Mouse (Mus musculus) layer of hippocampus, adult 8-10 months (tissue): ENCODE results near the gene Acvr1. TPM values are rescaled to one million over a fixed set of nuclear protein-coding genes. Genes with fewer than 3 reads are reported as not detected.

Experiments used
- DNase-seq, 2 experiments: peaks; one replicate each; pipeline ENCODE4 v3.0.0; 2022; ENCODE audit warnings: low spot score in 2 of 2
- total RNA-seq, 4 experiments: library from RNA; stranded (reverse); gene quantifications; 2 replicates each; pipeline ENCODE4 v1.2.4; 2022

Gene Acvr1
- total RNA-seq, 4 experiments from 2014 or later: 43.1 to 45.5 (median 44.5) TPM

DNA sequence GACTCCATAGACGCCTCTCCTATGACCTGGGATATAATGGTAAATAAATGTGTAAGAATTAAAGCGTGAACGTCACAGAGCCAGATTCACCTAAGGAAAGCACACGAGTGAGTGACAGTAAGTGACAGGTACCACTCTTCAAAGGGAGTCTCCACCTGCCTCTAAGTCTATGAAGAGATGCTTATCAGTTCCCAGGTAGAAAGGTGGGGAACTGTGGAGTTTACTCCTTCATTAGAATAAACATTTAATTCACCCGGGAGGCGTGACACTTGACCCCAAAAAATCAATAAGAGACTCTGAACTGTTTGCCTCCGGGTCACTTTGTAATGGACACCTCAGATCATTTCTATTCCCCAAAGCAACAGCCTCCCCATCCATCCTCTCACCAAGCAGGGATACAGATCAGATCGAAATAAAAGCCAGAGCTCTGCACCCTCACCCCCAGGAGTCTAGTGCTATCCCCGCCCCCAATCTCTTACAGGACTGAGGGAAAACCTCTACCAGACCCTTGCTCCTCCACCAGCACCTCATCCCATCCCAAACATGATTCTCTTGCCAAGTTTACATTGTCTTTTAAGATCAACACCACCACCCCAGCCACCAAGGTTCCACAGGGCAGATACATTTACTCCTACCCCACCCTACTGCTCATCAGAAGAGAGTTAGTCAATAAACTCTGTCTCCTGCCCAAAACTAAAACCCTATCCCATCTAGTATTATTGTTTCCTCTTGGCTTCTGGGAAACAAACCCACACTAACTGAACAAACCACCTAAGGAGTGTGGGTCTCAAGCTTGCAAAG is 9.7 kb downstream of the Acvr1 start:
- no peak for DNase-seq

DNA sequence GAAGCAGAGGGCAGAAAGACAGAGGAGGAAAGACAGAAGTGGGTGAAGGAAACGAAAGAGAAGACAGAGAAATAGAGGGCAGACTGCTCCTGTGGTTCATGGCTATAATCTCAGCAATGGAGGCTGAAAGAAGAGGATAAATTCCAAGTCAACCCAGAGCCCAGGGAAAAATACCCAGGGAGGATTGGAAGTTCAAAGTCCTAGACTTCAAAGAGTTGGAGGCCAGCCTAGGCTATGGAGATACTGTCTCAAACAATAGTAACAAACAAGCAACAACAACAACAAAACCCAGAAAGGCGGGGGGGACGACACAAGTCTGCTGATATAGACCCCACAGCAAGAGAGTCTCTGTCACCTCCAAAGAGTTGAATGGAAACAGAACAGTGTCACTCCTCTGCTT is 14.7 kb downstream of the Acvr1 start:
- DNase-seq: no peak

DNA sequence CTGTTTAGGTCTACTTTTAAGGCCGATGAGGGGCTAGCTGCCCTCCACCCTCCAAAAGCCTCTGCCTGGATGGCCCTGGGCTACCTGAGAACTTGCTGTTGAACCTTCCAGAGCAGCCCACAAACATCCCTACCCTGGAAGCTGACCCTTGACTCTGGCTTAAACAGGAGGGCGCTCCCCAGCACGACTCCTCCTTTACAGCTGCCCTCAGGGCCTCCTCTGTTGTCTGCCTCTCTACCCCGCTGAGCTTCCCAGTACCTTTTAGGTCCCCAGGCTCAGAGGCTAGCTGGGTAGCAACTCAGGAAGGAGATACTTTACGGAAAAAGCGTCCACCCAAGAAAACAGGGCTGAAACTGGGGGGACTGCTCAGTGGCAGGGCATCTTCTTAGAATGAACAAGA is 15.1 kb downstream of the Acvr1 start:
- no peak for DNase-seq

DNA sequence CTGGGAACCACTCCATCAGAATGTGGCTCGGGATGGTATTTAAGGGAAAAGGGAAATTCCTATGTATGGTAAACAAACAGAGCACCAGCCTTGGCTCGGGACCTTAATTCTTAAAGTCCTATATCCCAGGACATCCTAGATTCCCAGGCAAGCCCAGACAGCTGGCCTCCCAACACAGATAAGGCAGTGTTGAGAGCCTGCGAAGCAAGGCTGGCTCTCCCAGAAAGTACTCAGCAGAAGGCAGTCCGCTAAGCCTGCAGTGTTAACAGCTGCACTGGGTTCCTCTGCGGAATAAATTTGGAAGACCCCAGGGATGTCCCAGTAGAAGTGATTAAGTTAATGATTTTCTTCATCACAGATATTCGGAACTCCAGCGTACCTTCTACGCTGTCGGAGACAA is 16.5 kb downstream of the Acvr1 start:
- DNase-seq: no peak

DNA sequence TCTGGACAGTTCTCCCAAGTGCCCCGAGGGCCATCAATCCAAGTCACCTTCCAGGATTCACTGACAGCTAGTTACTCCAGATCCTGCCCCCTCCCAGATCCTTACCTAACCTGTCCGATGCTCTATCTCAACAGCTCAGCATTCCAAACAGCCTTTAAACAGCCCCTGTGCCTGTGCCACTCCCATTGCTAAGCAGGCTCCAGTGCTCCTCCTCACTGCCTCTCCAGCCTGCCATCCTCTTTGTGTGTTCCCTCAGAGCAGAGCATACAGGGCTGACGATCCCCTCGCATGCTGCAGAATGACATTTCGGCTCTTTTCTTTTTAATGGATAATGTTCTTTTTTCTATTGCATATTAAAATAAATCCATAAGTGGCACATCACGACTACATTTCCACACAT is 17.0 kb downstream of the Acvr1 start:
- DNase-seq: no peak

DNA sequence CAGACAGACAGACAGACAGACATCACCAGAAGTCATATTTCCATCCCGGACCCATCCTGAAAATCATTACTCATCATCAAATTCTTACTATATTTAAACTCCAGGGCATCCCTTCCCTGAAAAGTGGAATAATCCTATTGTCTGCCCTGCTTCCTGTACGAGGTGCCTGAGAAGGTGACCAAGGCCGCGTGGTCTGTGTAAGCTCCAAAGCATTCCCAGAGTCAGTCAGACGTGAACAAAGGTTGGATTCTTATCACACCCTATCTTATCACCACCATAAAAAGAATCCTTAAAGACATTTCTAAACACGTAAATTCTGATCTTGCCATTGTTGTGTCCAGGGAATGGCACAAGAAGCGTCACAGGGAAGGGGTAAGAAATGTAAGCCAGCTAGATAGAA is 18.0 kb downstream of the Acvr1 start:
- DNase-seq: no peak

DNA sequence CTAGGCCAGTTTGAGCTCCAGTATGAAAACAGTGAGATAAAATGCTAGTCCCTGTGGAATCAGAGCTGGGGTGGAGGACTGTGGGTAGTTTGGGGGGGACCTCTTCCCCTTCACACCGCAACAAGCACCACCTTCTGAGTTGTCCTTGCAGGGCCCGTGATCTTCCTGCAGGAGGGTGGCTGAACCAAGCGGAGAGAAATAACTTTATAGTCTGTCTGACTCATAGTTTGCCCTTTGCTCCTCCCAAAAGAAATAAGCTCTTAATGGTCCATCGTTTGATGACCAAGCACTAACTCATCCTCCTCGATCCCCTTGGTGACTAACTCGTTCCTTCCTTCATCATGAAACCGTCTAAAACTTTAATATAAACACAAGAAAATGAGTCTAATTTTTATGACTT is 20.7 kb downstream of the Acvr1 start:
- no peak for DNase-seq

DNA sequence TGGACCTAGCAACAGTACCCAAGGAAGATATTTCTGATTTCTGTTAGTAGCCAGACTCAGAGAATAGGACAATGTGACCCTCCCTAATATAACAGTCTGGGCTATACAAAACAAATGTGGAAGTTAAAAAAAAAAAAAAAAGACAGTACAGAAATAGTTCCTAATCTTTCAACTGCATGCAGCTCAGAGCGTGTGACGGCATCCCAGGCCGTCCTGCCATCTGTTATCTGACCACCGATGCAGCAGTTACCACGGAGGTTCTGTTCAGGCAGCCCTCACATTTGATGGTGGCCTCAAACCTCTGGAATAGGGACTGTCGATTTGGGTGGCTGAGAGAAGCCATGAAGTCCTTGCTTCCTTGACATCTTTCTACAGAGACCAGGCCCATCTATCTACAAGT is 22.6 kb downstream of the Acvr1 start:
- no peak for DNase-seq

DNA sequence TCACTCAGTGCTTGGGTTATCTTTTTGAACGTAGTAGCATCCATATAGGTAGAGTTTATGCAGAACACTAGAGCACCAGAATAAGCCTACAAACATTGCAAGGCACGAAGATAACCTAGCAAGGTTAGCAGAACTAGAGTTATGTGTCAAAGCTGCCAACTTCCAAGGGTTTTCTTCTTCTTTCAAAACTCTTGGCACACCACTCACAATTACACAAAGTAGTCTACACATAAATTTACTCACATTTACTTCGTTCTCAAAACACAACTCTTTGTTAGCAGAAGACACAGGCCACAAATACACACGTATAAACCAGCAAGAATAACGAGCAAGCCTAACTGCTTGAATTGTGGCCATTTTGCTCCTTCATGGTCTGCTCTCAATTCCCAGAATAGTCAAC is 23.7 kb downstream of the Acvr1 start:
- no peak for DNase-seq

DNA sequence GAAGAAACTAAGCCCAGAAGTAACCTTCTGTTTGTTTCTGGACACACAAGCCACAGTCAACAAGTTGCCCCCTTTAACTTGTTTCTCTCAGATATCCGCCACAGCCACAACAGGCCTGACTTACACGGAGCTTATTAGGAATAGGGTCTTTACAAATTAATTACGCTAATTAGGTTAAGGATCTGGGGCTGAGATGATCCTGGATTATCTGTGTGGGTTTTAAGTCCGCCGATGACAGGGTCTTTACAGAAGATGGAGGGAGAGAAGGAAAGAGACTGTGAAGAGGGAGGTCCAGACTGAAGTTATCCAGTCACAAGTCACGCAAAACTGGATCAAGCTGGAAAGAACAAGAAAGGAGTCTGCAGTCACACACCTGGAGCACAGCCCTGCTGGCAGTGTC is 28.8 kb downstream of the Acvr1 start:
- DNase-seq: no peak

DNA sequence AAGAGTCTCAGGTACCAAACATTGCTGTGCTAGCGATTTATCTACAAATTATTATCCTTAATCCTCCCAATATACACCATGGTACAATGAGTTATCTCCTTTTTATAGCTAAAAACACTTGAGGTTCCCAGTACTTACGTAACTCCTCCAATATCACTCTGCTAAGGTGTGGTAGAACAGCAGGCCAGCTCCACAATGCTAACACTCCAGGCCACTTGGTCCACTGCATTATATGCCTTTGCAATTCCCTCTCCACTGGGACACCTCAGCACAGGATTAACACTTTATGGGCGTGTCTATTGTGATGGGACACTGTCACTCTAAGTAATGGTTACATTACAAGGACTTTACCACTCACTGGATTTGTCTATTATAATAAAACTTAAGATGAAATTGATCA is 30.2 kb downstream of the Acvr1 start:
- no peak for DNase-seq

DNA sequence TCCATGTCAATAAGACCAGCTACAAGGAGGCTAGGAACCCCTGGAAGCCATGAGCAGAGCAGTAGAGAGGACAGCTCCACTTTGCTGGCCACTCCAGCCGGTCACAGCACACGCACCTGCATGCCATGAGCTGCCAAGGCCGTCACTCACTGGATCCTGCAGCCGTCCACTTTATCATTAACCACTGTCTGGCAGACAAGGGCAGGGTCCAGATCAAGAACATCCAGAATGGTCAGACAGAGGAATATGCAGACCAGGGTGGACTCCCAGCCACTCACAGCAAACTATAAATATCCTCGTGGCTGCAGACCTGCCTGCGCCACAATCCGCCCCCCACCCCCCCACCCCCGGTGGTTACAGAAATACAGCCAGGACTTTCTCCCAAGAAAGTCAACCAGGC is 31.7 kb downstream of the Acvr1 start:
- no peak for DNase-seq

DNA sequence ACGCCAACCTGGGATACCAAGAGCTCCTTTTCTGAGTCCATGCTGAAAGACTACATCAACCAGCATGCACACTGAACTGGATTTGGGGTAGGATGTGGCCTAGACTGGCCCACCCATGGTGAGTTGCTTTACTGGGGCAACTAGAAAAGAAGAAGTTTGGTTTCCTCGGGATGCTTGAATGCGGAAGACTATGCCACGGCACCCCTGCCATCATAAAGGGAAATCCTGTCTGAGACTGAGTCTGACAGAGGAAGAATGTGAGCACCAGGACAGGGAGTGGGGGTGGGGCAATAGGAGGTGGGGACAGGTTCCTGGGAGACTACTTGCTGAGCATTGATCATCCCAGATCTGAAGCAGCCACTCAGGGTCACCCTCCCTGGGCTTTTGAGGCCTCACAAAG is 32.6 kb downstream of the Acvr1 start:
- DNase-seq: no peak

DNA sequence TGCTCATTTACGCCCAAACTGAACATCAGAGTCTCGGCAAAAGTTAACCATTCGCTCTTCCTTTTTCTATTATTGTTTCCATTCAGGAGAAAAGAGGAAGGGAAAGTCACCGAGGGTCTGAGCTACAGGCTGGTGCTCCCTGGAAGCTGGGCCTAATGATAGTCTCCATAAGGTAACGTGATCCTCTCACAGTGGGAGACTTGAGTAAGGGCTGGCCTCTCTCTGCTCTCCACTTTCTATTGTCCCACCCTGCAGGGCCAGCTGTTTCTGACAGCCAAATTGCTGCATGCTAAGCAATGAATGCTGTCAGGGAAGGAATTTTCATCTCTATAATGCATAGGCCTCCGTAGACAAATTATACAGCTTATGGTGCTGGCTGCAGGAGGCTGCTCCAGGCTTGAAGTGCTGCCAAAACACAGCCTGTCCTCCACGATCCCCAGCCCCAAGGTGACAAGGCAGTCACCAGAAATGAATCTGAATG is 33.4 kb downstream of the Acvr1 start:
- no peak for DNase-seq

DNA sequence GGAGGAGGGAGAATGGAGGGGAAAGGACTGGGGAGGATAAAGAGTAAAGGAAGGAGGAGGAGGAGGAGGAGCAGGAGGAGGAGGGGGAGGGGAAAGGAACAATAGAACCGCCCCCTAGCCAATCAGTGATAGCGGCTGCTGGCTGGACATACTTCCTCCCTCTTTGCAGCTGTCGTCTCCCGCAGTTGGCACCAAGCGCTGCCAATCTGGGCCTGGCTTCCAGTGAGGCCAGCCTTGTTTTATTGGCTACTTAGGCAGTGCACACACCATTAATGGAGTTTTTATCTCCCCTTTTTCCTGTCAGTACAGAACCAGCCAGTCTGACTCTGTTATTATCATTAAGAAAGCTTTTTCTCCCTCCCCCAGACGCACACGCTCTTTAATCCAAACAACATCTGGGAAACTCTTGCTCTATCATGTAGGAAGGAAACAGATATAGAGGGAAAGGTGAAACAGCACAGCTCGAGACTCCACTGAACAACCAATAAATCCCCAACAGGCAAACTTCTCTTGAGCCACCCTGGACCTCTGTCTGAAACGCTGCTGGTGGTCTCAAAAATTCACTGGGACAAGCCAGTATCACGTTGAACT is 34.6 kb downstream of the Acvr1 start:
- DNase-seq: peak; percentile 76 to 81

DNA sequence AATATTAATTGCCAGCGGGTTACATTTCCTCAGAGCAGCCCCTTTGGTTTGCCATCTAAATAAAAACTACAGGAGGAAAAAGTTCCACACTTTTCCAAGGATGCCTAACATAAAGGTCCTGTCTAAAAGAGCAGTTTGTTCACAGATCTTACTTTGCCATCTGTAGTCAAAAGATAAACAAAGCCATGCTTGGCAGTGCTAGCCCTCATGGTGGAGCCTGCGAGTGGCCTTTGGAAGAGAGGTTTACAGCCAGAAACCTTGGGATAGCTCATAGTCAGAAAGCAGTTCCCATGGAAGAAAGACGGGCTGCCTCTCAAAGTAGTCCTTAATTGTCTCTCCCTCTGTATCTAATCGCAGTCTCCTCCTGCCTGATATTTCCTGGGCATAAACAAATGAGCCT is 36.4 kb downstream of the Acvr1 start:
- DNase-seq: no peak

DNA sequence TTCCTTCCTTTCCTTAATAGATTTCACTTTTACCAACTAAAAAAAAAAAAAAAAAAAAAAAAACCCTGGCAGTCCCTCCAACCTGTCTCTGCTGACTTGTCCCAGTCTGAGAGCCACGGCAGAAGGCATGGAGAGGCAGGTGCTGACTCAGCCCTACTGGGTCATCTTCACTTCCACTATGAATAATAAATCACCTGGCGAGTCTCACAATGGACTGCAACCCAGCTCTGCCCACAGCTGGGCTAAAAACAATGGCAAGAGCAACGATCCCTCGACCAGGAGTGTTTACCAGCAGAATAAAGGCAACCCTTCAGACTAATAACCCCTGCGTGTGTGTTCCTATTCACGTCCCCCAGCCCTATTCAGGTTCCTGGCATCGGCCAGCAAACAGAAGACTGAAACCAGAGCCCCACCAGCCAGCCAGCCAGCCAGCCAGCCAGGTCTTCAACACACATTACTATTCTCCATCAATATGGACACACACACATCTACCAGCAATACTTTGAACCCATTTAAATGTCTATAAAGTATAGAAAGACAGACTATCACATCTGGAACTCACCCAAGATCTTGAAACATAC is 37.0 kb downstream of the Acvr1 start:
- no peak for DNase-seq

DNA sequence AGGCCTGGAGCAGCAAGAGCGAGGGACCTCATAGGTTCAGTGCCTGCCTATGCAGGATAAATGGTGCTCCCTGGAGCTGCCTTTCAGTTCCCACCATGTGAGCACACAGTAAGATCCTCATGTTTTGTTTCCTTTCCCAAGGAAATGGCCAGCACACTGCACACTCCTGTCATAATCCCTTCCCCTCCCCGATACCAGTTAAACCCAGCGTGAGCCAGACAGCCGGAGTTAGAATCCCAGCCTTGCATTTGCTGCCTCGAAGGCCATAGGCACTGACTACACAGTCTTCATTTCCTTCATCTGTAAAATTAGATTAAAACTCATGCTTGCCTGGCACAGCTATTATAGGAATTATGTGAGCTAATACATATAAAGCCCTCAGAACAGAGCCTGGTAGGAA is 37.6 kb downstream of the Acvr1 start:
- no peak for DNase-seq

DNA sequence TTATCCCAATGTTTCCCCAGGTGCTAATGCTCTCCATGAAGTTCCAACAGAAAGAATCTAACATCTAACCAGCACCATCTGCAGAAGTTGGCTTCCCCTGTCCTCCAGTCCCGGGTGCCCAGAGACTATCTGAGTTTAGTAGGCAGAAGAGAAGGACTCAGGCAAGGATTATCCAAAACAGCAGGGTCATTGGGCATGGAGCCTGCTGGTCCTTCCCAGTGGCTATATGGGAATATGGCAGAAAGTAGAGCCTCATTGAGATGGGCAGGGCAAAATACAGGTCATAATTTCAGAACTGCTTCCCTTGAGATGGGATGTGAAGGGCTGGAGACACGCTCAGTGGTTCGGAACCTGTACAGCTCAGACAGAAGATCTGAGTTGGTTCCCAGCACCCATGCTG is 39.2 kb downstream of the Acvr1 start:
- no peak for DNase-seq

DNA sequence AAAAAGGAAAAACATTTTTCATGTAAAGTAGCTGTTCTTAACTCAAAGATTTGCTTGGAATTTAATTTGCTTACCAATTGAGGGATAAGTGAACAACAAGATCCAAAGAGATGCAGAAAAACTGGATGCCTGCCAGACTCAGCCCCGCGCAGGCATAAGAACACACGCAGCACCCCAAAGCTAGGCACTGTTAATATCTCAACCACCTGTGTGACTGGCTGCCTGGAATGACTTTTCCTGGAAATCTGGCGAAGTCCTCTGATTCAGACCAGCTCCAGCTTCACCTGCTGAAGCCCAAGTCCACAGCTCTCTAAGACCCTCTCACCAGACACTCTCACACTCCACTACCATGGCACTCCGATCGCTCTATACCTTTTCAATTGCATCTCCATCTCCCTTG is 42.6 kb downstream of the Acvr1 start:
- no peak for DNase-seq

DNA sequence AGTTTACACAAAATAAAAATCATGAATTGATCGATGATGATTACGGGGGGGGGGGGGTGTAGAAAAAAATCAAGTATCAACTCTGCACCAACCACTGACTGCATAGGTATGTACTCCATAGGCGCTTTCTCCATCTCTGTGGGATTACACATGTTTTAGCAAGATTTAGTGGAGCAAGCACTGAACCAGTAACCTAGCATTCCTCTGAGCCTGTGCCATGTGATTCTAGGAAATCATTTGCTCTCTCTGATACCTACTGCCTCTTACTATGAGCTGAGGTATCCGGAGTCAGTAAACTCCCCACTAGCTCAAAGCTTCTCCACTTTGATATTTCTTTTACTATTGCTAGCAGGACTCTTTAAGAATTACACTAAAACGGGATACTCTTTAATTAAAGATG is 43.1 kb downstream of the Acvr1 start:
- DNase-seq: no peak

DNA sequence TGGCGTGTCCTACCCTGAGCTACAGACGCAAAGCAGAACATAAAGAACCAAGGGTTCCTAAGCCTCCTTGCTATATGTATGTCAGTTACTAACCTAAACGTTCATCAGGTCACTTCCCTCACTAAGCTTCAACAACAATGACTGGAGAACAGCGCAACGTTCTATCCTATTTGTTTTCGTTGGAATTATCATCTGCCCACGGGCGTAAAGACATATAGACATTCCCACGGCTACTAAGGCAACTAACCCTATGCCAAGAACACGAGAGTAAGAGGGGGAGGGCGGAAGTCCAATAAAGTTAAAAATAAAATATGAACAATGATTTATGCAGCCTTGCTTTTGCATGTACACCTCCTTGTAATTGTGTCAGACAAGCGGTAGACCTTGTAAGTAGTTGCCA is 43.9 kb downstream of the Acvr1 start:
- no peak for DNase-seq

DNA sequence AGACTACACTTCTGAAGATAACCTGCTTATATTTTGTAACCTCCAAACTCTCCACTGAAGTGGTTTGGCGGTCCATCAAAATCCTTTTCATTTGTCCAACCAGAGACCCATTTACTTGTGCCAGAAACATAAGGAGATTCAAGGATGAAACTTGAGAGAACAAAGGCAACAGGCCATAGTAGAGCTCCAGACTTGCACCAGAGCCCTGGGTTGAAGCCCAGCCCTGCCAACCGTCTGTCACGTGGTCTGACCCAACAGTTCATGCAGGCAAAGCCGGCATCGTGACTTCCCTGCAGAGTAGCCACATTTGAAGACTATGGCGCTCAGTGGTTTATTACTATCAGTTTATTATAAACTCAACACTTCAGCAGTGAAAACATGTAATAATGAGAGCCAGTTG is 45.3 kb downstream of the Acvr1 start:
- DNase-seq: no peak
